Mouse (Mus musculus) hindlimb bud, embryonic 11.5 days (tissue): ENCODE data around the gene Strap.
"Not testable (repeated sequence)": the region's sequence is repeated elsewhere in the genome, so short reads cannot be mapped to it uniquely, and the experiment has no call there.

Experiments used
- DNase-seq: peaks from one replicate; pipeline ENCODE4 v3.0.0-alpha.2; 2012; ENCODE audit warnings: low read depth, low spot score; ENCODE audit errors: extremely low spot score

The Strap gene

GRCm38 (mm10) chr6:137734846-137735609 is at the start of gene Strap:
Gene Strap, plus strand, starts transcription at chr6:137735078.
- DNase-seq = peak; percentile 79

- no peak for DNase-seq
These were observed 47.2 kb upstream of the Strap start for GRCm38 (mm10) chr6:137687667-137688066.

- DNase-seq = no peak
These were observed 46.8 kb upstream of the Strap start for GRCm38 (mm10) chr6:137688079-137688478.

GRCm38 (mm10) chr6:137688506-137689105 is 46.3 kb upstream of the Strap start:
- DNase-seq = no peak

- no peak for DNase-seq
These were observed 44.2 kb upstream of the Strap start for GRCm38 (mm10) chr6:137690550-137691119.

- no peak for DNase-seq
These were observed 40.6 kb upstream of the Strap start for GRCm38 (mm10) chr6:137694310-137694709.

GRCm38 (mm10) chr6:137695046-137695445 is 39.8 kb upstream of the Strap start:
- DNase-seq = no peak

GRCm38 (mm10) chr6:137696445-137697204 is 38.3 kb upstream of the Strap start:
- DNase-seq = no peak

GRCm38 (mm10) chr6:137699434-137699833 is 35.4 kb upstream of the Strap start:
- DNase-seq = no peak

- no peak for DNase-seq
These were observed 32.7 kb upstream of the Strap start for GRCm38 (mm10) chr6:137702186-137702585.

- no peak for DNase-seq
These were observed 32.0 kb upstream of the Strap start for GRCm38 (mm10) chr6:137702918-137703317.

- DNase-seq = no peak
These were observed 31.4 kb upstream of the Strap start for GRCm38 (mm10) chr6:137703431-137703830.

- no peak for DNase-seq
These were observed 30.5 kb upstream of the Strap start for GRCm38 (mm10) chr6:137704300-137704939.

- no peak for DNase-seq
These were observed 28.7 kb upstream of the Strap start for GRCm38 (mm10) chr6:137706209-137706608.

- DNase-seq = not testable (repeated sequence)
These were observed 26.0 kb upstream of the Strap start for GRCm38 (mm10) chr6:137708726-137709405.

GRCm38 (mm10) chr6:137710179-137711037 is 24.5 kb upstream of the Strap start:
- no peak for DNase-seq

GRCm38 (mm10) chr6:137712654-137713309 is 22.1 kb upstream of the Strap start:
- DNase-seq = no peak

- DNase-seq = no peak
These were observed 21.6 kb upstream of the Strap start for GRCm38 (mm10) chr6:137713310-137713664.

GRCm38 (mm10) chr6:137716802-137717201 is 18.1 kb upstream of the Strap start:
- no peak for DNase-seq
